Mouse (Mus musculus) stomach, postnatal 0 days (tissue): Measurements from ENCODE around the gene Kif5c.

Experiments
- CTCF ChIP-seq: IDR thresholded peaks from 2 replicates; pipeline ENCODE4 v1.5.1; 2016; ENCODE audit warnings: antibody characterized with exemption, low read depth, mild to moderate bottlenecking, moderate library complexity
- EP300 ChIP-seq: optimal IDR thresholded peaks from 2 replicates; pipeline ENCODE3; 2016; ENCODE audit warnings: antibody characterized with exemption

DNA sequence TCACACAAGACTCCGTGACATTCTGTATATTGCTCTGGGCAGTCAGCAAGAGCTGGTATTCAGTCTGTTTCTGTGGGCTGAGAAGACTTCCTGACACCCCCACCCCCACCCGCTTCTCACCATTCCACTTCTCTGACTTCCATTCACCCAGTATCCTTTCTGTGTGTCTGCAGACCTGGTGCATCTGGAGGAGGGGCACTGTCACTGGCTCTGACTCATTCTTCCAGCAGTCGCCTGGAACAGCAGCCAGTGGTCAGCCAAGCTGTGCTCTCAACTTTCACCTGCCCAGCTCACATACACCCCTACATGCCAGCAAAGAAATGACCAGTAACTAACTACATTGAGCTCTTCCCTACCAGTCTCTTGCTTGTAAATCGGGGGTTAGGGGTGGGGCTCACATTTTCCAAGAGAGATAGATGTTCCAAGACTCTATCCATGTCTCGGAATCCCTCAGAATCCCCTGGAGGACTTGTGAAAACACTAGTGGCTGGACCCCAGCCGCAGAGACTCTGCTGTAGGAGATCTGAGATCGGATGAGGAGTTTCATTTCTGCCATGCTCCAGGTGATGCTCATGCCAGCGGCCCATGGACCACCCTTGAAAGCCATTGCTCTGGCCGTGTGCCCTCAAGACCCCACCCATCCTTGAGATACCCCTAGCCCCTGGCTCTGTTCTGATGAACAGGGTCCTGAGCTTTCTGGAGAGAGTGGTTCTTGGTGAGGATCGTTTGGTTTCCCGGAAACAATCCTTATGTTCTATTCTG lies 47.8 kb upstream of the Kif5c start:
- TF ChIP-seq CTCF: no peak
- TF ChIP-seq EP300: no peak
